Mouse (Mus musculus) intestine, embryonic 14.5 days (tissue): ENCODE results near the gene Lhfpl2. TPM values are rescaled to one million over a fixed set of nuclear protein-coding genes. Genes with fewer than 3 reads are reported as not detected.

Experiments
- ATAC-seq: fragments of 200-750 bp; cut with Nextera tagmentation; replicated peaks from 2 replicates; pipeline ENCODE4 v1.8.0; 2017; ENCODE audit warnings: low read depth, moderate number of reproducible peaks, moderate TSS enrichment, moderate library complexity; ENCODE audit not compliant: low FRiP score, low TSS enrichment
- DNase-seq: peaks from one replicate; pipeline ENCODE4 v3.0.0-alpha.2; 2018; ENCODE audit warnings: low spot score
- H3K27ac ChIP-seq: fragments of 300-500 bp; sonication (generic); 2 replicates; pipeline ENCODE4 v1.5.1; 2014; ENCODE audit warnings: low read depth, mild to moderate bottlenecking, control low read depth
- H3K27me3 ChIP-seq: fragments of 300-500 bp; sonication (generic); replicated peaks from 2 replicates; pipeline ENCODE4 v1.6.1; 2014; ENCODE audit warnings: low read length, control low read depth; ENCODE audit not compliant: control insufficient read depth, insufficient read depth
- H3K36me3 ChIP-seq: fragments of 300-500 bp; sonication (generic); 2 replicates; pipeline ENCODE4 v1.6.1; 2014; ENCODE audit warnings: low read length, control low read depth; ENCODE audit not compliant: control insufficient read depth, insufficient read depth
- H3K4me1 ChIP-seq: fragments of 300-500 bp; sonication (generic); replicated peaks from 2 replicates; pipeline ENCODE4 v1.6.1; 2014; ENCODE audit warnings: low read length, control low read depth, mixed read lengths; ENCODE audit not compliant: control insufficient read depth, insufficient read depth
- H3K4me2 ChIP-seq: fragments of 300-500 bp; sonication (generic); 2 replicates; pipeline ENCODE4 v1.6.1; 2014; ENCODE audit warnings: low read length
- H3K4me3 ChIP-seq: fragments of 300-500 bp; sonication (generic); 2 replicates; pipeline ENCODE4 v1.5.1; 2014; ENCODE audit warnings: low read depth, low read length, control low read depth, mixed read lengths
- H3K9ac ChIP-seq: fragments of 300-500 bp; sonication (generic); 2 replicates; pipeline ENCODE4 v1.6.1; 2014; ENCODE audit warnings: mild to moderate bottlenecking, low read length
- H3K9me3 ChIP-seq: fragments of 300-500 bp; sonication (generic); 2 replicates; pipeline ENCODE4 v1.6.1; 2016; ENCODE audit warnings: low read length, control low read depth; ENCODE audit not compliant: control insufficient read depth
- WGBS: fragments of 180-500 bp; shearing (Covaris S2); extraction: QIAGEN DNeasy Blood & Tissue Kit; methylation state at CpG from one replicate; pipeline ENCODE4 v1.1.7; 2014; 5-methylcytosine and 5-hydroxymethylcytosine counted together
- polyA plus RNA-seq: library from polyadenylated mRNA; unstranded; fragments of >200 nt; fragmentation: Nextera tagmentation; extraction: Ambion mirVana; gene quantifications from 2 replicates; pipeline ENCODE4 v1.2.1, GENCODE M21; 2014

Gene Lhfpl2
- polyA plus RNA-seq, 1 experiment from 2014 or later = 17.3 TPM

DNA sequence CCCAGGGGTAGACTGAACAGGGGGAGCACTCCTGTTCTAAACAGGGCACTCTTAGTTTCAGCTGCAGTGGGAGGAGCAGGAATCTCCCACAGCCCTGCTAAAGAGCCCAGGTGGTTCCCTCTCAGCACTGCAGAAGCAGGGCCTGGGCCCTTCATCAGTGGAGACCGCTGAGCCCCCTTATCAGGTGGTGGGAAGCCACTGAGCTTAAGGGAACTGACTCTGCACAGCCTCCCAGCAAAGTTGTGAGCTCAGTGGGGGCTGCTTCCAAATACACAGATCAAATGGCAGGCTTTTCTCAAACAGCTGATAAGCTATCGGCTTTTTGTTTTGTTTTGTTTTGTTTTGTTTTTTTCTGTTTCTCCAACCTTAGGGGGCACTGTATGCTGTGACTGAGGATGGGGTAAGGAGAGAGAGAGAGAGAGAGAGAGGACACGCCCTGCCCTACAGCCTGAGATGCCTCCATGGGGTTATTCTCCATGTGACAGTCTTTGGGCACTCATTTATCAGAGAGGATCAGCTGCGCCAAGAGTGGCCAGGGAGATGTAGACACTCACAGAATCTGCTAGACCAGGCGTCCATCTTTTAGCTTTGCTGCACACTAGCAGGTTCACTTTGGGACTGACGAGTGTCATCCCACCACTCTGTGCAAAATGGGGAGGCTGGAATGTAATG is 117.9 kb downstream of the Lhfpl2 start:
- Histone ChIP-seq H3K4me1 (0 out of 2 replicates have a peak, but pooled peaks cover 3% of the 10 kb centered on the region), H3K9me3 (no peaks in the 10 kb centered on the region), H3K4me3 (no peak overlapping the region), H3K4me2 (peak overlapping the region; percentile 99; the same call in 1 of the 2 replicates), H3K27me3 (0 out of 2 replicates have a peak, but pooled peaks cover 3% of the 10 kb centered on the region), H3K9ac (no peak overlapping the region), H3K36me3 (no peaks in the 10 kb centered on the region), H3K27ac (no peak overlapping the region)
- ATAC-seq = no peak
- no peak for DNase-seq
- WGBS = 80% methylated on average over 6 of the region's 6 CpGs

DNA sequence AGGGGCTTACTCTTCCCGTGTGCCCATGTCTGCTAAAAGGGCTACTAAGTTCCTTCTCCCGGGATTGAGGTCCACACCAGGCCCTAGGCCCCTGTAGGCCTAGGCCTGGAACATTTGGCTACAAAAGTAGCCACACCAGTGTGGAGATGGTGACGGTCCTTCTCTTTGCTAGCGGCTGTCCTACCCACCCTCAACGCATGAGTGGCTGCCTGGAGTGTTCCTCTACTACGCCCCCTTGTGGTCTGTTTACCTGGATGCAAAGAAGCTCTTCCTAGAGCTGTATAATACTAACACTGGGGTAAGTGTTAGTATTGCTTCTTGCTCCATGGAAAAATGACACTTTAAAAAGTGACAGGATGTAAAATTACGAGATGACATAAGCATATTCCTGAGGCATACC is 119.6 kb downstream of the Lhfpl2 start:
- ATAC-seq (no peak), DNase-seq (no peak)
- 0 out of 2 replicates have a peak, but pooled peaks cover 3% of the 10 kb centered on the region for H3K27me3 ChIP-seq
- H3K36me3 ChIP-seq = no peaks in the 10 kb centered on the region
- WGBS = 67% methylated on average over 7 of the region's 7 CpGs
- 0 out of 2 replicates have a peak, but pooled peaks cover 3% of the 10 kb centered on the region for H3K4me1 ChIP-seq
- H3K9me3 ChIP-seq = no peaks in the 10 kb centered on the region
- no peak overlapping the region for H3K9ac ChIP-seq
- H3K27ac ChIP-seq = no peak overlapping the region
- H3K4me2 ChIP-seq = no peak overlapping the region
- H3K4me3 ChIP-seq = no peak overlapping the region

DNA sequence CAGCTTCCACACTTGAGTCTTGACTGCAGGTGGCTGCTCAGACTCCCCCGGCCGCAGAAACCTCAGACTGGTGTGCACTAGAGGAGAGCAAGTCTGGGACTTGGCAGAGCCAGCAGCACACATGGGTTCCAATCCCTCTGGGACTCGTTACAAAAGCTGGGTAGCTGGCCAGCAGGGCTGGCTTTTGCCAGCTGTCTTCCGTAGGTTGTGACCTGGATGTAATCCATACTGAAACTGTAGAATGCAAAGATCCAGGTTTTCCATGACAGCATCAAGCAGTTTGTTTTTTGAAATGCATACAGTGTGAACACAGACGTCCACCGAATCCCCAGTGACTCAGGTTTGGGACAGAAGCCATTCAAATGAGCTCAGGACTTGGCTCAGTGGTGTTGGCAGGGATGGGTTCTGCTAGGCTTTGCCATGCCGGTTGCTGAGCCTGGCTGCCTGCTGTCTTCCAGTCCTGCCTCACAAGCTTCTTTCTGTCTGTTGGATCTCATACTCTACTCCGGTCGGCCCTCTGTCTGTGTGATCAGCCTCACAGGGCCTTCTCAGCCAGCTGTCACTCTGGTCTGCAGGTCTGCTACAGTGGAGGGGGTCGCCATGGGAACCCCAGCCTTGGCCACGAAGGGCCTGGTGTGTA is 120.9 kb downstream of the Lhfpl2 start:
- Histone ChIP-seq H3K4me3 (no peak overlapping the region), H3K9me3 (no peaks in the 10 kb centered on the region), H3K4me2 (no peak overlapping the region), H3K4me1 (peaks cover 3% of the 10 kb centered on the region; the same call in 1 of the 2 replicates), H3K36me3 (no peaks in the 10 kb centered on the region), H3K9ac (no peak overlapping the region), H3K27ac (no peak overlapping the region), H3K27me3 (0 out of 2 replicates have a peak, but pooled peaks cover 3% of the 10 kb centered on the region)
- DNase-seq = no peak
- WGBS = 70% methylated on average over 11 of the region's 11 CpGs
- ATAC-seq = no peak

DNA sequence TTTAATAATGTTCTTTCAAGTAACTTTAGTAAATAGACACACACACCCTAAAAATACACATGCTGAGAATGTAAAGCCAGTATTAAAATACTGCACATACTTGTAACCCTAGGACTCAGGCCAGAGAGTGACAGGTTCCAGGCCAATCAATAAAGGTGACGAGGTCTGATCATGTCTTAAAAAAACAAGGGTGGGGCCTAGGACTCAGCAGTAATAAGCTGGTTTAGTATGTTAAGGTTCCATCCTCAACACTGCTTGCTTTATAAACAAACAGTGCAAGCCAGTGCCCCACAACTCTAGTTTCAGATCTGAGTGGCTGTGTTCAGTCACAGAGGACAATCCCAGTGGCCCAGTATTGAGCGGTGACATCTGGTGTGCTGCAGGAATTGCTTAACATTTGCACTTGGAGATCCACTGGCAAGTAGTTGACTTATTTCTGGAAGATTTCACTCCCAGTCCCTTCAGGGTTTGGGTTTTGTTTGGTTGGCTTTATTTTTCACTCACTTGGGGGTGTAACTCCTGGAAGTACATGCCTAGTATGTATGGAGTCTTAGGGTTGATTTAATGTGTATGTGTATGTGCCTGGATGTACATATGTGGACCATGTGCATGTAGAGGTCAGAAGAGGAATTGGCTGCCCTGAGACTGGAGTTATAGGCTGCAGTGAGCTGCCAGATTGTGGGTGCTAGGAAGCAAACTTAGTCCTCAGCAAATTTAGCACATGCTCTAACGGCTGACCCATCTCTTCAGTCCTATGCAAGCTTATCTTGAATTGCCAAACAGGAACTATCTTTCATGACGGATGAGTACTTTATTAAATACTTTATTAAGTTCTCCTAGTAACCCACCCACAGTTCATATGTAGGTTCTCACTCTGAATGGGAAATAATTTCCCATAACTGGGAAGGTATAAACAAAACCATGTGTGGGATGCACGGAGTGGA is 123.2 kb downstream of the Lhfpl2 start:
- Histone ChIP-seq H3K27me3 (no peaks in the 10 kb centered on the region), H3K27ac (no peak overlapping the region), H3K4me3 (no peak overlapping the region), H3K36me3 (no peaks in the 10 kb centered on the region), H3K9ac (no peak overlapping the region), H3K9me3 (no peaks in the 10 kb centered on the region), H3K4me1 (no peaks in the 10 kb centered on the region; the same call in 1 of the 2 replicates), H3K4me2 (no peak overlapping the region)
- ATAC-seq = no peak
- DNase-seq = no peak
- 76% methylated on average over 5 of the region's 5 CpGs for WGBS

- no peak for ATAC-seq
Measured at GRCm38 (mm10) chr13:94182026-94182425, 124.4 kb downstream of the Lhfpl2 start.

GRCm38 (mm10) chr13:94183372-94184021 is 125.9 kb downstream of the Lhfpl2 start:
- DNase-seq (no peak), ATAC-seq (no peak)
- Histone ChIP-seq H3K4me3 (no peak overlapping the region), H3K27me3 (no peaks in the 10 kb centered on the region), H3K36me3 (no peaks in the 10 kb centered on the region), H3K4me1 (peaks cover 3% of the 10 kb centered on the region; the same call in 1 of the 2 replicates), H3K9ac (no peak overlapping the region), H3K27ac (no peak overlapping the region), H3K9me3 (no peaks in the 10 kb centered on the region), H3K4me2 (no peak overlapping the region)
- 69% methylated on average over 8 of the region's 8 CpGs for WGBS

More at GRCm38 (mm10) chr13:94182026-94182425, 124.4 kb downstream of the Lhfpl2 start:
- Histone ChIP-seq H3K4me1 (peaks cover 3% of the 10 kb centered on the region; the same call in 1 of the 2 replicates), H3K9me3 (no peaks in the 10 kb centered on the region), H3K27me3 (no peaks in the 10 kb centered on the region), H3K4me2 (no peak overlapping the region), H3K27ac (no peak overlapping the region), H3K4me3 (no peak overlapping the region), H3K9ac (no peak overlapping the region), H3K36me3 (no peaks in the 10 kb centered on the region)
- WGBS = 82% methylated on average over 5 of the region's 5 CpGs
- no peak for DNase-seq

GRCm38 (mm10) chr13:94184726-94185456 is 127.3 kb downstream of the Lhfpl2 start:
- peaks cover 3% of the 10 kb centered on the region; the same call in 1 of the 2 replicates for H3K4me1 ChIP-seq
- H3K4me2 ChIP-seq = no peak overlapping the region
- no peaks in the 10 kb centered on the region for H3K9me3 ChIP-seq
- DNase-seq (no peak), ATAC-seq (no peak)
- H3K27me3 ChIP-seq = no peaks in the 10 kb centered on the region
- H3K9ac ChIP-seq = no peak overlapping the region
- H3K27ac ChIP-seq = no peak overlapping the region
- H3K36me3 ChIP-seq = no peaks in the 10 kb centered on the region
- H3K4me3 ChIP-seq = no peak overlapping the region
- WGBS = 90% methylated on average over 10 of the region's 10 CpGs
